ENCODE assay signal across 7 mouse cellular contexts in genomic region chr12:108270240-108270919, GRCm38 (mm10). TPM values are rescaled to one million over a fixed set of nuclear protein-coding genes. Genes with fewer than 3 reads are reported as not detected.
DNase-seq lines count a peak whose midpoint lies in the region; ATAC-seq and TF ChIP-seq lines count a peak whose summit lies in the region.

No protein-coding gene starts in this region.

- no peak overlapping the region for H3K9ac ChIP-seq in kidney, embryonic 15.5 days
- H3K9ac ChIP-seq in heart, embryonic 15.5 days = no peak overlapping the region
- H3K9ac ChIP-seq in liver, adult 2 months (ENCODE audit: low read depth, low read length) = peak overlapping the region; percentile 70
- H3K9ac ChIP-seq in stomach, embryonic 15.5 days = no peak overlapping the region

- peaks cover 92% of the 10 kb centered on the region for H3K4me1 ChIP-seq in kidney, embryonic 15.5 days
- peaks cover 85% of the 10 kb centered on the region for H3K4me1 ChIP-seq in heart, embryonic 15.5 days (replicated peaks)
- peaks cover 48% of the 10 kb centered on the region for H3K4me1 ChIP-seq in liver, adult 2 months (ENCODE audit: control insufficient read depth, insufficient read depth, low read length)
- H3K4me1 ChIP-seq in stomach, embryonic 15.5 days = peaks cover 65% of the 10 kb centered on the region

- no peaks in the 10 kb centered on the region for H3K36me3 ChIP-seq in kidney, embryonic 15.5 days
- H3K36me3 ChIP-seq in heart, embryonic 15.5 days = no peaks in the 10 kb centered on the region
- no peaks in the 10 kb centered on the region for H3K36me3 ChIP-seq in liver, adult 2 months (ENCODE audit: control insufficient read depth, insufficient read depth, low read length)
- no peaks in the 10 kb centered on the region for H3K36me3 ChIP-seq in stomach, embryonic 15.5 days

- H3K4me3 ChIP-seq in kidney, embryonic 15.5 days (replicated peaks) = no peak overlapping the region
- H3K4me3 ChIP-seq in heart, embryonic 15.5 days = no peak overlapping the region
- peak overlapping the region; percentile 53 for H3K4me3 ChIP-seq in liver, adult 2 months (ENCODE audit: insufficient read depth, low read depth, low read length)
- no peak overlapping the region for H3K4me3 ChIP-seq in stomach, embryonic 15.5 days (replicated peaks)

- no peak for TF ChIP-seq CTCF in liver, adult 2 months (IDR thresholded peaks at IDR 0.05; ENCODE audit: low read depth, low read length)

- 61% methylated on average over 13 of the region's 13 CpGs for WGBS in kidney, embryonic 15.5 days
- WGBS in heart, embryonic 15.5 days = 30% methylated on average over 13 of the region's 13 CpGs
- 9% methylated on average over 13 of the region's 13 CpGs for WGBS in liver, adult 2 months
- 52% methylated on average over 12 of the region's 13 CpGs for WGBS in stomach, embryonic 15.5 days

- no peak for ATAC-seq in kidney, embryonic 15.5 days (replicated peaks; ENCODE audit: low FRiP score)
- no peak for ATAC-seq in heart, embryonic 15.5 days (replicated peaks; ENCODE audit: insufficient number of reproducible peaks, insufficient read depth, low FRiP score, low read depth)
- ATAC-seq in stomach, embryonic 15.5 days (ENCODE audit: insufficient read depth, low FRiP score, low read depth) = no peak

- DNase-seq in kidney, postnatal 36 days = peak; percentile 71 to 72
- DNase-seq in liver, adult 2 months (ENCODE audit: extremely low read depth, low read depth, low spot score) = peak; percentile 87
- DNase-seq in thymus, postnatal 10 days (ENCODE audit: low spot score in 2 of 2) = no peak
- DNase-seq in embryo, embryonic 11 days = no peak

- H3K4me2 ChIP-seq in kidney, embryonic 15.5 days = no peak overlapping the region
- peak overlapping the region; percentile 32 for H3K4me2 ChIP-seq in heart, embryonic 15.5 days
- H3K4me2 ChIP-seq in stomach, embryonic 15.5 days = peak overlapping the region; percentile 19; the same call in 1 of the 2 replicates

- peaks cover 52% of the 10 kb centered on the region for H3K79me2 ChIP-seq in liver, adult 2 months (ENCODE audit: control insufficient read depth, insufficient read depth, low read length)

- H3K9me3 ChIP-seq in kidney, embryonic 15.5 days (replicated peaks) = no peaks in the 10 kb centered on the region
- no peaks in the 10 kb centered on the region for H3K9me3 ChIP-seq in heart, embryonic 15.5 days (replicated peaks)
- H3K9me3 ChIP-seq in stomach, embryonic 15.5 days = no peaks in the 10 kb centered on the region

- no peak overlapping the region for H3K27ac ChIP-seq in kidney, embryonic 15.5 days
- H3K27ac ChIP-seq in heart, embryonic 15.5 days = peak overlapping the region; percentile 48
- H3K27ac ChIP-seq in liver, adult 2 months (replicated peaks; ENCODE audit: insufficient read depth, low read depth, low read length) = peak overlapping the region; percentile 80
- no peak overlapping the region for H3K27ac ChIP-seq in stomach, embryonic 15.5 days

- TF ChIP-seq POLR2A in liver, adult 2 months (IDR thresholded peaks at IDR 0.05; ENCODE audit: extremely low read depth, insufficient read depth, low read length) = no peak

- no peaks in the 10 kb centered on the region for H3K27me3 ChIP-seq in kidney, embryonic 15.5 days
- no peaks in the 10 kb centered on the region for H3K27me3 ChIP-seq in heart, embryonic 15.5 days
- H3K27me3 ChIP-seq in liver, adult 2 months (ENCODE audit: control insufficient read depth, insufficient read depth, low read length) = no peaks in the 10 kb centered on the region
- no peaks in the 10 kb centered on the region for H3K27me3 ChIP-seq in stomach, embryonic 15.5 days (replicated peaks)

RNA-seq across cellular contexts. Expression of gene Ccdc85c, which starts 4.8 kb away (rescaled TPM):
- 7.7 and 8.1 TPM in 2 replicates for polyA plus RNA-seq in kidney, embryonic 15.5 days (2015; fragmentation: Nextera tagmentation; extraction: Ambion mirVana)
- polyA plus RNA-seq in heart, embryonic 15.5 days (2015; fragmentation: Nextera tagmentation; extraction: Ambion mirVana) = 4.7 and 5.7 TPM in 2 replicates
- total RNA-seq in liver, adult 2 months (2014; rRNA removed) = 4.1 and 7.1 TPM in 2 replicates
- polyA plus RNA-seq in liver, adult 2 months (2012; rRNA removed) = 15.2 and 18.6 TPM in 2 replicates
- polyA plus RNA-seq in stomach, embryonic 15.5 days (2015; fragmentation: Nextera tagmentation; extraction: Ambion mirVana) = 7.3 and 7.9 TPM in 2 replicates

RNA-seq across cellular contexts. Expression of gene Hhipl1, which starts 35.7 kb away (rescaled TPM):
- polyA plus RNA-seq in kidney, embryonic 15.5 days (2015; fragmentation: Nextera tagmentation; extraction: Ambion mirVana) = 0.55 and 1.00 TPM in 2 replicates
- 1.0 TPM in 2 replicates for polyA plus RNA-seq in heart, embryonic 15.5 days (2015; fragmentation: Nextera tagmentation; extraction: Ambion mirVana)
- total RNA-seq in liver, adult 2 months (2014; rRNA removed) = 0.20 and 0.55 TPM in 2 replicates
- 0.37 and 0.50 TPM in 2 replicates for polyA plus RNA-seq in liver, adult 2 months (2012; rRNA removed)
- 0.87 and 0.88 TPM in 2 replicates for polyA plus RNA-seq in stomach, embryonic 15.5 days (2015; fragmentation: Nextera tagmentation; extraction: Ambion mirVana)

Comparison
In these comparisons a context has a peak if more than half of its experiments do, and no peak if none do; other contexts are left out.
1. DNase-seq: peak in kidney, postnatal 36 days (2 of 2) and liver, adult 2 months (single experiment); none in thymus, postnatal 10 days (0 of 2) and embryo, embryonic 11 days (single experiment).
2. H3K27ac ChIP-seq: peak in heart, embryonic 15.5 days (single experiment) and liver, adult 2 months (single experiment); none in kidney, embryonic 15.5 days (single experiment) and stomach, embryonic 15.5 days (single experiment).